In the genomic region with DNA sequence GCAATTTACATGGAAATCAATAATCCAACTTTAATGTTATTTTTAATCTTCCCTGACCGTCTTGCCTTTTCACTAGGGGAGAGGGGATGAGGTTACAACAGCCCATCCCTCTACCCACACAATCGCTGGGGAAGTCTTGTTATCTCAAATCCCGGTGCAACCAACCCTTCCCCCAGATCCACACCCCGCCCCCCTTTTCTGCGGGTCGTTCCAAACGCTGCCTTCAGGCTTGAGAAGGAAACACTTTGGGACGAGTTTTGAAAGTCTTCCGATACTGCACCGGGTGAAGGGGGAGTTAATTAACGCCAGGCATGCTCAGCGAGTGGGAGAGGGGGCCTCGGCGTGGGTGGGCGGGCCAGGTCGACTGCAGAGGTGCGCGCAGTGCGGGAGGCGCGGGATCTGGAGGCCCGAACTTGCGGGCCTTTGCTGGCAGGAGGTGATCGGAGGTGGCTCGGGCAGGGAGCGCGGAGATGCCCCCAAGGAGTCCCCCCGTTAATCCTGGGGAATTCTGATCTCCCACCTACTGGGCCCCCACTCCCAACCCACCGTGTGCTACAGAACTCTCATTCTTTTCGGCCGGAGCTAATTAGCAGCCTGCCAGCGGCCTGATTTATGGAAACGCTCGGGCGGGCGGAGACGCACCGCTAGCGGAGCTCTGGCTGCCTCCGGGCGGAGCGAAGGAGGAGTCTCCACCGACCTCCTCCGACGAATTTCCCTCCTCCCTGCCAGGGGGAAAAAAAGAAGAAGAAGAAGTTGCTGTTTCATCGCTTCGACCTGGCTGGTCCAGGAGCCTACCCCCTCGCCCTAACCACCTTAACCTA, we compare ENCODE assay signal across 8 mouse cellular contexts. TPM values are rescaled to one million over a fixed set of nuclear protein-coding genes. Genes with fewer than 3 reads are reported as not detected.
DNase-seq lines count a peak whose midpoint lies in the region; ATAC-seq lines count a peak whose summit lies in the region.

No protein-coding gene starts in this region.

- H3K9ac ChIP-seq in forebrain, embryonic 12.5 days = peak overlapping the region; percentile 63
- peak overlapping the region; percentile 56 for H3K9ac ChIP-seq in intestine, embryonic 16.5 days (ENCODE audit: low read depth, low read length)
- no peak overlapping the region for H3K9ac ChIP-seq in liver, embryonic 16.5 days (ENCODE audit: low read depth, low read length)

- intact Hi-C loops in gastrocnemius, postnatal 36 days (cut with DNase I) = loop anchor here (5.0 kb wide), 1 partner anchor 209 kb away; no protein-coding TSS in a partner anchor

- H3K27me3 ChIP-seq in forebrain, embryonic 12.5 days = peaks cover 93% of the 10 kb centered on the region
- peaks cover 79% of the 10 kb centered on the region for H3K27me3 ChIP-seq in intestine, embryonic 16.5 days (replicated peaks; ENCODE audit: control insufficient read depth, insufficient read depth, low read length)
- H3K27me3 ChIP-seq in liver, embryonic 16.5 days (ENCODE audit: control insufficient read depth, insufficient read depth, low read depth, low read length) = peaks cover 91% of the 10 kb centered on the region

- DNase-seq in right cerebral cortex, postnatal 25 days = peak; percentile 38
- no peak for DNase-seq in right cerebral cortex, postnatal 36 days (ENCODE audit: low spot score in 2 of 2)
- DNase-seq in ovary, adult 18-20 months (ENCODE audit: low spot score) = peak; percentile 73
- DNase-seq in layer of hippocampus, adult 11-12 months (ENCODE audit: low spot score) = no peak
- no peak for DNase-seq in gastrocnemius, postnatal 36 days

- H3K27ac ChIP-seq in forebrain, embryonic 12.5 days = peak overlapping the region; percentile 93
- no peak overlapping the region for H3K27ac ChIP-seq in intestine, embryonic 16.5 days (ENCODE audit: low read length)
- H3K27ac ChIP-seq in liver, embryonic 16.5 days (ENCODE audit: low read length) = no peak overlapping the region

- peak overlapping the region; percentile 41 for H3K4me3 ChIP-seq in forebrain, embryonic 12.5 days (replicated peaks)
- H3K4me3 ChIP-seq in intestine, embryonic 16.5 days (ENCODE audit: low read length) = peak overlapping the region; percentile 45
- H3K4me3 ChIP-seq in liver, embryonic 16.5 days (ENCODE audit: low read depth, low read length) = peak overlapping the region; percentile 38

- peak; percentile 59 for ATAC-seq in forebrain, embryonic 12.5 days (ENCODE audit: low FRiP score)
- ATAC-seq in intestine, embryonic 16.5 days = peak; percentile 57
- no peak for ATAC-seq in liver, embryonic 16.5 days (ENCODE audit: low read depth)

- under 1% methylated on average over 48 of the region's 48 CpGs for WGBS in forebrain, embryonic 12.5 days
- WGBS in intestine, embryonic 16.5 days = under 1% methylated on average over 48 of the region's 48 CpGs
- under 1% methylated on average over 48 of the region's 48 CpGs for WGBS in liver, embryonic 16.5 days (ENCODE audit: insufficient replicate concordance)

- H3K4me1 ChIP-seq in forebrain, embryonic 12.5 days = peaks cover 45% of the 10 kb centered on the region
- H3K4me1 ChIP-seq in intestine, embryonic 16.5 days (ENCODE audit: control insufficient read depth, insufficient read depth, low read length) = peaks cover 19% of the 10 kb centered on the region
- H3K4me1 ChIP-seq in liver, embryonic 16.5 days (ENCODE audit: control insufficient read depth, low read depth, low read length) = no peaks in the 10 kb centered on the region

- peak overlapping the region; percentile 66 for H3K4me2 ChIP-seq in forebrain, embryonic 12.5 days
- peak overlapping the region; percentile 88 for H3K4me2 ChIP-seq in intestine, embryonic 16.5 days (ENCODE audit: low read depth, low read length)
- H3K4me2 ChIP-seq in liver, embryonic 16.5 days (ENCODE audit: low read depth, low read length) = peak overlapping the region; percentile 48

- H3K9me3 ChIP-seq in forebrain, embryonic 12.5 days = no peaks in the 10 kb centered on the region
- no peaks in the 10 kb centered on the region for H3K9me3 ChIP-seq in intestine, embryonic 16.5 days (ENCODE audit: control insufficient read depth, low read length)
- no peaks in the 10 kb centered on the region for H3K9me3 ChIP-seq in liver, embryonic 16.5 days (replicated peaks; ENCODE audit: control insufficient read depth, low read length)

- no peaks in the 10 kb centered on the region for H3K36me3 ChIP-seq in forebrain, embryonic 12.5 days (replicated peaks)
- H3K36me3 ChIP-seq in intestine, embryonic 16.5 days (ENCODE audit: control insufficient read depth, insufficient read depth, low read length) = no peaks in the 10 kb centered on the region
- H3K36me3 ChIP-seq in liver, embryonic 16.5 days (ENCODE audit: control insufficient read depth, insufficient read depth) = no peaks in the 10 kb centered on the region

RNA-seq across cellular contexts. Expression of gene Nr2f2, which starts 35.1 kb away (rescaled TPM):
- polyA plus RNA-seq in forebrain, embryonic 12.5 days (2016; fragmentation: Nextera tagmentation; extraction: Ambion mirVana) = 129 and 162 TPM in 2 replicates
- 22.2 and 24.6 TPM in 2 replicates for polyA plus RNA-seq in intestine, embryonic 16.5 days (2015; fragmentation: Nextera tagmentation; extraction: Ambion mirVana)
- 6.2 and 6.7 TPM in 2 replicates for polyA plus RNA-seq in liver, embryonic 16.5 days (2015; fragmentation: Nextera tagmentation; extraction: Ambion mirVana)
- 10 to 100 TPM; 12.7 to 19.4 TPM for total RNA-seq in gastrocnemius, postnatal 36 days (2021)

Comparison
In these comparisons a context has a peak if more than half of its experiments do, and no peak if none do; other contexts are left out.
1. DNase-seq: peak in right cerebral cortex, postnatal 25 days (single experiment) and ovary, adult 18-20 months (single experiment); none in right cerebral cortex, postnatal 36 days (0 of 2), layer of hippocampus, adult 11-12 months (single experiment) and gastrocnemius, postnatal 36 days (0 of 2).
2. Peak in every context shown above with its lines, with median percentiles within 50 percentile points of each other: H3K4me2 ChIP-seq and H3K4me3 ChIP-seq.